Mouse (Mus musculus): ENCODE results near the gene Sgo2b.
"Not testable (repeated sequence)": the region's sequence is repeated elsewhere in the genome, so short reads cannot be mapped to it uniquely, and the experiment has no call there.

Sgo2b gene

DNA sequence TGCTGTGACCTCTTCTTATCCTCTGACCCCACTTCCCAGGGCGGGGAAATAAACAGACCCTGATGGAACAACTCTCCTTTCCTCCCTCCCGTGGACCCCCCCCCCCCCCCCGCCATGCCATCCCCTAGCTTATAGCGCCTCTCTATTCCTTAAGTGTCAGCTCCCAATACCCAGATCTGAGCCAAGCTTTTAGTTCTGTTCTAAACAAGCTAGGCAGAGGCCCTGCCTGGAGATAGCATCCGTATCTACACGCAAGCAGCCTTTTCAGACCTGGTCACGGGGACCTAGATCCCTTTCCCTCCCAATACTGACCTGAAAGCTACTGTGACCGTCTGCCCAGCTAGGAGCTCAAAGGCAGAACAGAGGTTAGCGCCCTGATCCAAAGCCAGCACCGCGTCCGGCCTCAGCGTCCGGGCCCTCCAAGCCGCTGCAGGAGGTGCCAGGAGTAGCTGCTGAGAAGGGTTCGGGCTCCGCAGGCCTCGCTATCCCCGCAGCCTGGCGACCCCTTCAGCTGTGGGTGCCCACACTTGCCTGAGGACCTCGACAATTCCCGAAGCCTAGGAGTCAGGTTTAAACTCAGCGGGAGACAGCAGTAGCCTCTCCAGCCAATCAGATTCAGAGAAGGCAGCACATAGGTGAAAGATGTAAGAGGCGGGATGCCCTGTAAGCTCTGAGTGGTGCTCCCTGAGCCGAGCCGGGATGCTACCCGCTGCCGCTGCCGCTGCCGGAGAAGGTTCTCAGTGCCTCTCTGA is at the start of gene Sgo2b:
TSS of gene Sgo2b (minus strand) at position 623 of the 752 bp plus-strand sequence.
- DNase-seq: no peak

DNA sequence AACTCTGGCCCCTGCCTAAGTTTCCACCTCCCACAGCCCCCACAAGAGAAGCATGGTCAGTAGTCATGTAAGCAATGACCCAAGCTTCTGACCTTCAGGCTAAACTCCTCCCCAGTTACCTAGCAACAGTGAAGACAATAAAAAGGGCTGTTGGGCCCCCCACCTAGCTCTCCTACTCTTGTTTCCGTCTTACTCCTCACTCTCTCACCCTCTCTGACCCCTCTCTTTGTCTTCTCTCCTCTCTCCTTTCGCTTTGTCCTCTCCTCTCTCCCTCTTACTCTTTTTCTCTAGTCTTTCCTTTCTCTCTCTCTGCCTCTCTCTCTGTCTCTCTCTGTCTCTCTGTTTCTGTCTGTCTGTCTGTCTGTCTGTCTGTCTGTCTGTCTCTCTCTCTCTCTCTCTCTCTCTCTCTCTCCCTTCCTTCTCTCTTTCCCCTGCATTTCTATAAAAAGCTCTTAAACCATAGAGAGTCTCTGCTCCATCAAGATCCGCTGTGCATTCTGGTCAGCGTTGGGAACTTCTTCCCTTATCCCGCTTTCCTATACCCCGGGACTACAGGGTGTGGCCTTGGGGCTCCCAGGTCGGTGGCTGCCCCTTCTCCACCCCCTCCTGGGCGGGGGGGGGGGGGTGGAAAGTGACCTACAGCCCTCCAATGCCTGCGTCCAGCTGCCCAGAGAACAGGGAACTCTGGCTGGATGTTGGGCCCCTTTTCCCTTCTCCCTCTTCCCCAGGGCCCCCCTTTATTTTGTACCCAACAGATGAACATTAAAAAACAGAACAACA is 18.8 kb upstream of the Sgo2b start:
- not testable (repeated sequence) for DNase-seq

GRCm38 (mm10) chr8:63961032-63961785 is 9.2 kb upstream of the Sgo2b start:
- DNase-seq: no peak

GRCm38 (mm10) chr8:63953802-63954201 is 1.8 kb upstream of the Sgo2b start:
- not testable (repeated sequence) for DNase-seq

- DNase-seq: no peak
These were observed 18.9 kb downstream of the Sgo2b start for GRCm38 (mm10) chr8:63933171-63933570.

GRCm38 (mm10) chr8:63929301-63930097 is 22.5 kb downstream of the Sgo2b start:
- no peak for DNase-seq

GRCm38 (mm10) chr8:63921257-63921960 is 30.6 kb downstream of the Sgo2b start:
- DNase-seq: no peak

DNA sequence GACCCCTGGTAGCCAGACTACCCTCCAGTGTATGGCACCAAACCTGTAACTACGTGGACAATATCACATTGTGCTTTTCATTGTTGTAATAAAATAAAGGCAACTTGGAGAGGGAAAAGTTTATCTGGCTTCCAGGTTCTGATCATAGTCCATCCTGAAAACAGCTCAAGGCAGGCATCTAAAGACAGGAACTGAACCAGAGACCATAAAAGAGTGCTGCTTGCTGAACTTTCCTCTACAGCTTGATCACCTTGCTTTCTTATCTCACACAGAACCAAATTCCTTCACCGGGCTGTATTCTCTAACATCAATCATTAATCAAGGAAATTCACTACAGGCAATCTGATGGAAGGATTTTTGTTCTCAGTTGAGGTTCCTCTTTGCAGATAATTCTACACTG is 57.0 kb downstream of the Sgo2b start:
- DNase-seq: no peak

GRCm38 (mm10) chr8:63878353-63878752 is 73.7 kb downstream of the Sgo2b start:
- no peak for DNase-seq

DNA sequence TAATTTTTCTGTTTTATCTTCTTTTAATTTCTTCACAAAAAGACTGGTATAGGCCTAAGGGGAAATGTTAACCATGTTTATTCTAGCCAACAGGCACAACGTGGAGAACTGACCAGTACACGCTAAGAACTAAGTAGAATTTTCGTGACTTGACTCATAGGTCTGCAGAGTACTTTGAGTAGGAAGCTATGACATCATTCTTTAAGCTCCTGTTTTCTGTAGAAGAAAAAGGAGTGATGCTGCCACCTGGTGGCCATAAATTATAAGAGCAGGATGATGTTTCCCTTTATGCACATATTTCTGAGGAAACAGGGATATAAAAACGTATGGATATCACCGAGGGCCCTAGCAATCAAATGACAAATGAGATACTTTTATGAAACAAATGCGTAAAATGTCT is 74.7 kb downstream of the Sgo2b start:
- DNase-seq: peak; percentile 36

- no peak for DNase-seq
These were observed 75.1 kb downstream of the Sgo2b start for GRCm38 (mm10) chr8:63876949-63877348.
